Mouse (Mus musculus) cortical plate, adult 2 months (tissue): ENCODE data around the gene Hmgn1.

Experiments used
- CTCF ChIP-seq: fragments of 200-500 bp; IDR thresholded peaks from 2 replicates; pipeline ENCODE4 v1.5.1; 2011; ENCODE audit warnings: mild to moderate bottlenecking, control low read depth, low read length; ENCODE audit not compliant: insufficient read depth; ENCODE audit errors: extremely low read depth
- POLR2A ChIP-seq: fragments of 200-500 bp; IDR thresholded peaks from 2 replicates; pipeline ENCODE4 v1.6.1; 2011; ENCODE audit warnings: mild to moderate bottlenecking, low read length, control low read depth; ENCODE audit not compliant: insufficient read depth; ENCODE audit errors: extremely low read depth

GRCm38 (mm10) chr16:96175399-96175798 lies 47.9 kb upstream of the Hmgn1 start:
- TF ChIP-seq CTCF (no peak), POLR2A (no peak)
